Mouse (Mus musculus) G1E (cell line): ENCODE data around the gene Srd5a3.

Experiments
- CTCF ChIP-seq: IDR thresholded peaks from 2 replicates; pipeline ENCODE4 v1.5.1; 2012; ENCODE audit warnings: low read depth, low read length, inconsistent platforms, mixed read lengths
- GATA1 ChIP-seq: IDR thresholded peaks from 2 replicates; pipeline ENCODE4 v1.6.1; 2012; ENCODE audit warnings: borderline replicate concordance, low read length, inconsistent platforms, mixed read lengths
- POLR2AphosphoS5 ChIP-seq: IDR thresholded peaks from 2 replicates; pipeline ENCODE4 v1.6.1; 2012; ENCODE audit warnings: low read depth, low read length, inconsistent platforms; ENCODE audit not compliant: insufficient replicate concordance
- TAL1 ChIP-seq: conservative IDR thresholded peaks from 2 replicates; pipeline ENCODE4 v1.6.1; 2012; ENCODE audit warnings: low read depth, low read length, inconsistent platforms, mixed read lengths

- TF ChIP-seq CTCF = no peak
- TF ChIP-seq GATA1 = no peak
- no peak for TF ChIP-seq TAL1
- no peak for TF ChIP-seq POLR2AphosphoS5
These were observed 42.3 kb downstream of the Srd5a3 start for GRCm38 (mm10) chr5:76182326-76182725.
